Mouse (Mus musculus) lung, embryonic 14.5 days (tissue): ENCODE data around the gene Cfap157. TPM values are rescaled to one million over a fixed set of nuclear protein-coding genes. Genes with fewer than 3 reads are reported as not detected.

Experiments
- ATAC-seq: fragments of 200-750 bp; cut with Nextera tagmentation; 2 replicates; pipeline ENCODE4 v1.8.0; 2017; ENCODE audit warnings: mild to moderate bottlenecking, moderate TSS enrichment, moderate library complexity; ENCODE audit not compliant: insufficient read depth
- DNase-seq: peaks from one replicate; pipeline ENCODE4 v3.0.0-alpha.2; 2015
- H3K27ac ChIP-seq: fragments of 300-500 bp; sonication (generic); 2 replicates; pipeline ENCODE4 v1.5.1; 2014; ENCODE audit warnings: low read depth, mild to moderate bottlenecking, moderate library complexity
- H3K27me3 ChIP-seq: fragments of 300-500 bp; sonication (generic); 2 replicates; pipeline ENCODE4 v1.6.1; 2014; ENCODE audit warnings: low read length, control low read depth; ENCODE audit not compliant: insufficient read depth
- H3K36me3 ChIP-seq: fragments of 300-500 bp; sonication (generic); 2 replicates; pipeline ENCODE4 v1.6.1; 2014; ENCODE audit warnings: control low read depth; ENCODE audit not compliant: insufficient read depth
- H3K4me1 ChIP-seq: fragments of 300-500 bp; sonication (generic); 2 replicates; pipeline ENCODE4 v1.6.1; 2014; ENCODE audit warnings: antibody characterized with exemption, control low read depth; ENCODE audit not compliant: insufficient read depth
- H3K4me2 ChIP-seq: fragments of 300-500 bp; sonication (generic); 2 replicates; pipeline ENCODE4 v1.6.1; 2014; ENCODE audit warnings: mild to moderate bottlenecking
- H3K4me3 ChIP-seq: fragments of 300-500 bp; sonication (generic); 2 replicates; pipeline ENCODE4 v1.5.1; 2014; ENCODE audit warnings: low read depth, low read length
- H3K9ac ChIP-seq: fragments of 300-500 bp; sonication (generic); 2 replicates; pipeline ENCODE4 v1.6.1; 2014
- H3K9me3 ChIP-seq: fragments of 300-500 bp; sonication (generic); 2 replicates; pipeline ENCODE4 v1.6.1; 2016; ENCODE audit warnings: low read depth, low read length, control low read depth
- CTCF ChIP-seq: IDR thresholded peaks from 2 replicates; pipeline ENCODE4 v1.5.1; 2016; ENCODE audit warnings: antibody characterized with exemption, low read depth
- WGBS: fragments of 180-500 bp; shearing (Covaris S2); extraction: QIAGEN DNeasy Blood & Tissue Kit; methylation state at CpG from one replicate; pipeline ENCODE4 v1.1.7; 2014; 5-methylcytosine and 5-hydroxymethylcytosine counted together
- polyA plus RNA-seq: library from polyadenylated mRNA; unstranded; fragments of >200 nt; fragmentation: Nextera tagmentation; extraction: Ambion mirVana; gene quantifications from 2 replicates; pipeline ENCODE4 v1.2.1, GENCODE M21; 2014

The Cfap157 gene
- polyA plus RNA-seq, 1 experiment from 2014 or later, result 0.33 TPM

- Histone ChIP-seq H3K4me2 (no peak overlapping the region), H3K36me3 (peaks cover 75% of the 10 kb centered on the region), H3K9me3 (no peaks in the 10 kb centered on the region), H3K27ac (no peak overlapping the region), H3K27me3 (no peaks in the 10 kb centered on the region), H3K9ac (no peak overlapping the region), H3K4me1 (no peaks in the 10 kb centered on the region), H3K4me3 (no peak overlapping the region)
- 74% methylated on average over 16 of the region's 16 CpGs for WGBS
- no peak for TF ChIP-seq CTCF
- DNase-seq, result no peak
- ATAC-seq, result no peak
Observed at GRCm38 (mm10) chr2:32749082-32749481, 35.1 kb downstream of the Cfap157 start.

GRCm38 (mm10) chr2:32744272-32744982 is 39.8 kb downstream of the Cfap157 start:
- no peaks in the 10 kb centered on the region for H3K4me1 ChIP-seq
- H3K4me2 ChIP-seq, result no peak overlapping the region
- H3K9me3 ChIP-seq, result no peaks in the 10 kb centered on the region
- H3K9ac ChIP-seq, result no peak overlapping the region
- WGBS, result 66% methylated on average over 15 of the region's 15 CpGs
- no peak overlapping the region for H3K4me3 ChIP-seq
- DNase-seq (peak; percentile 44), ATAC-seq (no peak)
- H3K27me3 ChIP-seq, result peaks cover 21% of the 10 kb centered on the region
- TF ChIP-seq CTCF, result no peak
- peaks cover 50% of the 10 kb centered on the region for H3K36me3 ChIP-seq
- no peak overlapping the region for H3K27ac ChIP-seq

GRCm38 (mm10) chr2:32742173-32742531 is 42.1 kb downstream of the Cfap157 start:
- H3K4me3 ChIP-seq, result peak overlapping the region; percentile 42; the same call in 1 of the 2 replicates
- H3K4me2 ChIP-seq, result peak overlapping the region; percentile 76
- no peaks in the 10 kb centered on the region for H3K9me3 ChIP-seq
- peaks cover 21% of the 10 kb centered on the region for H3K27me3 ChIP-seq
- no peaks in the 10 kb centered on the region for H3K4me1 ChIP-seq
- TF ChIP-seq CTCF, result no peak
- no peak overlapping the region for H3K9ac ChIP-seq
- ATAC-seq, result no peak; the same call in 1 of the 2 replicates
- peaks cover 40% of the 10 kb centered on the region for H3K36me3 ChIP-seq
- H3K27ac ChIP-seq, result no peak overlapping the region
- 13% methylated on average over 18 of the region's 18 CpGs for WGBS
- DNase-seq, result peak; percentile 31

- no peaks in the 10 kb centered on the region for H3K4me1 ChIP-seq
- H3K27me3 ChIP-seq, result peaks cover 21% of the 10 kb centered on the region
- TF ChIP-seq CTCF, result no peak
- DNase-seq, result peak; percentile 53
- ATAC-seq, result peak; percentile 55
- H3K4me2 ChIP-seq, result peak overlapping the region; percentile 76
- H3K9me3 ChIP-seq, result no peaks in the 10 kb centered on the region
- 6% methylated on average over 55 of the region's 58 CpGs for whole genome bisulfite sequencing
- no peak overlapping the region for H3K27ac ChIP-seq
- peaks cover 33% of the 10 kb centered on the region for H3K36me3 ChIP-seq
- peak overlapping the region; percentile 42 for H3K4me3 ChIP-seq
- peak overlapping the region; percentile 48 for H3K9ac ChIP-seq
Observed at GRCm38 (mm10) chr2:32741273-32742172, 42.7 kb downstream of the Cfap157 start.

- peak within 1 kb of the TSS; percentile 48 for H3K9ac ChIP-seq
- no peaks in the 10 kb centered on the region for H3K9me3 ChIP-seq
- H3K4me1 ChIP-seq, result no peaks in the 10 kb centered on the region
- no peak for DNase-seq
- H3K36me3 ChIP-seq, result peaks cover 28% of the 10 kb centered on the region
- no peak within 1 kb of the TSS for H3K27ac ChIP-seq
- TF ChIP-seq CTCF, result no peak
- WGBS, result 10% methylated on average over 11 of the region's 11 CpGs
- peak within 1 kb of the TSS; percentile 42 for H3K4me3 ChIP-seq
- ATAC-seq, result no peak; the same call in 1 of the 2 replicates
- H3K27me3 ChIP-seq, result peaks cover 21% of the 10 kb centered on the region
- H3K4me2 ChIP-seq, result peak within 1 kb of the TSS; percentile 76
Observed at GRCm38 (mm10) chr2:32740916-32741272, 43.3 kb downstream of the Cfap157 start, which contains the start of gene 6330409D20Rik. 6330409D20Rik (minus strand) TSS chr2:32741016.

GRCm38 (mm10) chr2:32739311-32739710 is 44.9 kb downstream of the Cfap157 start:
- DNase-seq, result no peak
- Histone ChIP-seq H3K4me3 (no peak overlapping the region), H3K36me3 (peaks cover 12% of the 10 kb centered on the region), H3K9ac (no peak overlapping the region), H3K27ac (no peak overlapping the region), H3K4me1 (no peaks in the 10 kb centered on the region), H3K4me2 (no peak overlapping the region), H3K27me3 (peaks cover 21% of the 10 kb centered on the region), H3K9me3 (no peaks in the 10 kb centered on the region)
- ATAC-seq, result no peak
- no peak for TF ChIP-seq CTCF
- 62% methylated on average over 4 of the region's 4 CpGs for WGBS

GRCm38 (mm10) chr2:32737008-32737407 is 47.2 kb downstream of the Cfap157 start:
- Histone ChIP-seq H3K4me2 (no peak overlapping the region), H3K36me3 (peaks cover 4% of the 10 kb centered on the region; the same call in 1 of the 2 replicates), H3K27me3 (peaks cover 13% of the 10 kb centered on the region), H3K4me1 (no peaks in the 10 kb centered on the region), H3K4me3 (no peak overlapping the region), H3K27ac (no peak overlapping the region), H3K9me3 (no peaks in the 10 kb centered on the region), H3K9ac (no peak overlapping the region)
- 57% methylated on average over 6 of the region's 6 CpGs for WGBS
- ATAC-seq (no peak), DNase-seq (no peak)
- TF ChIP-seq CTCF, result no peak
